Mouse (Mus musculus) heart, adult 8-10 months (tissue): ENCODE measurements around the gene Cdca7l. TPM values are rescaled to one million over a fixed set of nuclear protein-coding genes. Genes with fewer than 3 reads are reported as not detected.
A peak's percentile ranks its signal among the peaks of the same experiment; 100 is the strongest.
"Not testable (repeated sequence)": the region's sequence is repeated elsewhere in the genome, so short reads cannot be mapped to it uniquely, and the experiment has no call there.

Experiments
- DNase-seq: peaks from one replicate; pipeline ENCODE4 v3.0.0; 2022; ENCODE audit warnings: low spot score
- total RNA-seq, 4 experiments: library from RNA; stranded (reverse); gene quantifications; 2 replicates each; pipeline ENCODE4 v1.2.4; 2022

Gene Cdca7l
- under 1 TPM in 3 of 4 experiments, not detected in 1; 0.25 to 0.43 (median 0.35) TPM for total RNA-seq

DNA sequence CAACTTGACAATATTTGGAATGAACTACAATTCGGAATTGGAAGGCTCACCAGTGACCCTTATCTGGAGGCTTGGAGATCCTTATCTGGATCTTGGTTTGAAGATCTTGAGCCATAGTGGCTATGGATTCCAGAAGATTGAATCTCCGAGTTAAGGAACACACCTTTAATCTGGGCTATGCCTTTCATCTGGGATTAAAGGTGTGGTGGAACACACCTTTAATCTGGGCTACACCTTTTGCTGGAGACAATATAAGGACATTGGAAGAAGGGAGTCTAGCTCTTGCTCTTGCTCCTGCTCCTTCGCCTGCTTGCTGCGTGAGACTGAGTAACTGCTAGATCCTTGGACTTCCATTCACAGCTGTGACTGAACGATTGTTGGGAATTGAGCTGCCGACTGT is at the start of gene Cdca7l:
TSS of gene Cdca7l (plus strand) at position 301 of the 400 bp plus-strand sequence.
- DNase-seq = not testable (repeated sequence)

DNA sequence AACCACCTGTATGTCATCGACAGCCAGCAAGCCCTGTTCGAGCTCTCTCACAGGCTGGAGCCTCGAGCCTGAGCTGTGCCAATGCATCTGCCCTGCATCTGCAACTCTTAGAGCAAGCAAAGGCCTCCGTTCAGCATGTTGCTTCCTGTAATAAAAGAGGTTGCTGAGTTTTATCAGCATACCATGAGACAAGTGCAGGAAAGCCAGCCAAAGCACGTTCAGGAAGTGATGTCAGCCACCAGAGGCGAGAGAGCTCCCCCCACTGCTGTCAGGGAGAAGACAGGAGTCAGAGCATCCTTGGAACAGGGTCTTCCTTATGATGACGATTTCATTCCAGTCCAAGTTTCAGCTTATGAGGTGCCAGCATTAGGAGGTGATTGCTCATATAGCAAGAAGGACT is 48.1 kb upstream of the Cdca7l start:
- peak; percentile 44 for DNase-seq

DNA sequence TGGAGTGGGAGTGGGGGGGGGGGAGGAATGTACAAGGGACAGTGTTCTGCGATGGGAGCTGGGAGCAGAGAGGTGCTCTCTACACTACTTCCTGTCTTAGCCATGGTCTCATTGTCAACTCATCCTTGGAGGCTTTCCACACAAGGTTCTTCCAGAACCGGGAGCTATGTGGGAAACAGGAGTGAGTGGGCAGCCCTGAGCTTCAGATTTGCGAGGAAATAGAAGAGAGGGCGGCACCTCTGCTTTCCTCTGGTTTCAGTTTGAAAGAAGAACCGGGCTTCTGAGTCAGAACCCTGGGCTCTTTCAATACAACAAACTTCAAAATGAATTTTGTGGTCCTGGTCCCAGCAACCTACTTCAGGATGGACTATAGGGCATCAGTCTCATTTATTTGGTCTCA is 43.7 kb upstream of the Cdca7l start:
- DNase-seq = no peak

GRCm38 (mm10) chr12:117760846-117761245 is 43.2 kb upstream of the Cdca7l start:
- no peak for DNase-seq

DNA sequence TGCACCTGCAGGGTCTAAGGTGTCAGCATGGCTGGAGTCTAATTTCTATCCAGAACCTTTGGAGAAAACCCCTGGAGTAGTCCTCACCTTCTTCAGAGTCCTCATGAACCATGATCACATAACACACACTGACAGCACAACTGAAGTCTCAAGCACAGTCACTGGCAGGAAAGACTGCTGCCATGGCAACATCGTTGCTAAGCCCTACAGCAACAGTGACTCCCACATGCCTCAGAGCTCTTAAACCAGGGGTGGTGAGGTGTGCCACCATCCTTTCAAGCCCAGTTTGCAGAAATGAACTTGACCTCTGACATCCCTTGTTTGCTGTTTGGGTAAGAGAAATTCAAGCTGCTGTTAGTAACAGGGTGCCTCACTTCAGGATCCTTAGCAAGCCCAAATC is 42.4 kb upstream of the Cdca7l start:
- DNase-seq = no peak

DNA sequence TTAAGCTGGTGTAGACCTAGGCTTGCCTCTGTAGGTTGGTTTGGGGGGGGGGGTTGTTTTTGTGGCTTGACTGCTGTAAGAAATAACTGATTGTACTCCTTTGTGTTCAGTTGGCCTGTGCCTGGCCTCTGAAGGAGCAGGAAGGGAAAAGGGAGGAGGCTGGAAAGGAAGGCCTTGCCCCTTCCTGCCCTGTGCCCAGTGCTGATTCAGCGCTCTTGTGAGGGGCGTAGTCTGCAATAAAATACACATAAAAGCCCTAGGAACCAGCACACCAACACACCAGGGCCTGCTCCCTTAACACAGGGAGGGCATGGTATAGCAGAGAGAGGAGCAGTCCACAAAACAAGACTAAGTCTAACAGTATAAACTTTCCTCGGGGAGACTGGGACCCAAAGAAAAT is 40.8 kb upstream of the Cdca7l start:
- peak; percentile 58 for DNase-seq

GRCm38 (mm10) chr12:117764839-117765238 is 39.2 kb upstream of the Cdca7l start:
- DNase-seq = peak; percentile 90

- DNase-seq = peak; percentile 62
Observed at GRCm38 (mm10) chr12:117769113-117769512, 35.0 kb upstream of the Cdca7l start.

- DNase-seq = no peak
Observed at GRCm38 (mm10) chr12:117770211-117770610, 33.9 kb upstream of the Cdca7l start.

GRCm38 (mm10) chr12:117771156-117771555 is 32.9 kb upstream of the Cdca7l start:
- DNase-seq = no peak

DNA sequence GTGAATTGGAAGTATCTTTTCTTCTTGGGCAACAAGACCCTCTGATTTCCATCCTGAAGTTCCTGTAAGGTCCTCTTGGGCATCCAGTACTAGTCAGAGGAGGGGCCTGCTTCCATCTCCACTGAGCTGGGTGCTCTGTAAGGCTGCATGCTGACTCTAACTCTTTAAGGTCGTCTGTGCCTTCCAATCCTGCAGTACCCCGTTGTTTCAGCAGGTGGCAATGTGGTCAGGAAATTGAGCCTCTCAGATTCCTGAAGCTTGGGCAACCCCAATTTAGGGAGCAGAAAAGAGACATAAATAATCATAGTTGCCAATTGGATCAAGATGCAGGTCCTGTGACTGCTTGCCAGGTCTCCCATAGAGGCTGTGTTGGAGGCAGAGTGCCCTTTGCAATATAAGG is 31.5 kb upstream of the Cdca7l start:
- DNase-seq = no peak

DNA sequence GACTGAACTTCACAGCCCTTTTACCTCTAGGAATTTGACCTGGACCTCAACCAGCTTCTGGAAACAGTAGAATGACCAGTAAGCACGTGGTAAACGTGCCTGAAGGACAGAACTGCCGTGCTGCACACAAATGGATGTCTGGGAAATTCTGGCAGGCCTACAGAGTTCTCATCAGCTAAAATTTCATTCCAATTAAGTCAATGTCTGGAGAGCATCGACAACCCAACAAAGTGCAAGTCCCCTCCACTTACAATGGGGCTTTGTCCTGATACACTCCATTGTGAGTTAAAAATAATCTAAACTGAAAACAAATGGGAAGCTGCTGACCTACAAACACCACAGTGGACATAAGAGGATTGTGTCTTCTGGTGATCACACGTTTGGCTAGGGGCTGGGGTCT is 27.2 kb upstream of the Cdca7l start:
- no peak for DNase-seq

DNA sequence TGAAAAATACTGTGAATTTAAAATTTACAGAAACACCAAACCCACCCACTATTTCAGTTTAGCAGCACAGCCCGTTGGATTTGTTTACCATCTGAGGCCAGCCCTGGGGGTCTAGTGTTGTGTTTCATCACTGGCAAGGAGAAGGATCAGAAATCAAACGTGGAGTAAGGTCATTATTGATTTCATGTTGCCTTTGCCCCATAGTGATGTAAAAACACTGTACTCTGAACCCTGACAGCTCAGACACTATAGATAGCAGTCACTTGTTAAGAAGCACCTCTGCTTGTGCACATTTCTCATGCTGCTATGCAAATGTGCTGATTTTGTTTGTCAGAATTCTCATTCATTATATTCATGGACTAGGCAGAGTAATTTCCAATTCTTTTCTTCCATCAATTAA is 22.7 kb upstream of the Cdca7l start:
- DNase-seq = no peak

GRCm38 (mm10) chr12:117783426-117783825 is 20.7 kb upstream of the Cdca7l start:
- DNase-seq = no peak

DNA sequence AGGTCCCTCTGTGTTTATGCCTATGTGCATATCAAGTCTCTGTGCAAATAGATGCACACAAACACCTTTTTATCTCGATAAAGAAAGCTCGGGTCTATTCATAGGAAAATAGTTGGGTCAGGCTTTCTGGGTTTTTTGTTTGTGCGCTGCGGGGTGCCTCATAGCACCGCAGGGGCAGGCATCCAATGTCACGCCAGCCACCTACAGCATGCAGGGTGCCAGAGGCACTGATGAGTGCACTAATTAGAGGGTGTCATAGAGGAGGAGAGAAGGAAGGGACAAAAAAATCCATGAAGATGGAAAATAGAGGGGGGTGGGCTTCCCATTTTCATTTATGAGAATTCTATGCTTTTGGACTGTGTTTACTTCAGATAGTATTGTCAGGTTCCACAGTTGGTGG is 17.5 kb upstream of the Cdca7l start:
- no peak for DNase-seq

DNA sequence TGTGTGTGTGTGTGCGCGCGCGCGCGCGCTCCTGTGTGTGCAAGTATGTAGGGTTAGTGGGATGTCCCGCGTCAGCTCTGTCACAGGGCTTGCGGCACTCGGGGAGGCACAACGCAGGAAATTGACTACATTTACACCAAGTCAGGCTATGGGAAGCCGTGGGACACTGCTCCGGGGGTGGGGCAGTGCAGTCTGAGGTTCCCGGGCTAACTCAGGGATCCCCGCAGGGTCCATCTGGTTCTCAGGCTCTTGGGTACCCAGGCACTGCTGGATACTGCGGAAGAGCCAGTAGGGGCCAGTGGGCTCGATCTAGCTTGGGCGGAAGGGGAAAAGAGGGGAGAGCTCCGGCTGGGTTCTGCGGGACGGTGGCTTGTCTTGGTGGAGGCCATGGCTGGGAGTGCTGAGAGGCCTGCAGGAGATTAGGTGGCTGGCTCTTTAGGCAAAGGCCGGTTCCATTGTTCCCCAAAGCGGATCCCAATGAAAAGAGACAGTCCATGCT is 15.5 kb upstream of the Cdca7l start:
- DNase-seq = no peak

DNA sequence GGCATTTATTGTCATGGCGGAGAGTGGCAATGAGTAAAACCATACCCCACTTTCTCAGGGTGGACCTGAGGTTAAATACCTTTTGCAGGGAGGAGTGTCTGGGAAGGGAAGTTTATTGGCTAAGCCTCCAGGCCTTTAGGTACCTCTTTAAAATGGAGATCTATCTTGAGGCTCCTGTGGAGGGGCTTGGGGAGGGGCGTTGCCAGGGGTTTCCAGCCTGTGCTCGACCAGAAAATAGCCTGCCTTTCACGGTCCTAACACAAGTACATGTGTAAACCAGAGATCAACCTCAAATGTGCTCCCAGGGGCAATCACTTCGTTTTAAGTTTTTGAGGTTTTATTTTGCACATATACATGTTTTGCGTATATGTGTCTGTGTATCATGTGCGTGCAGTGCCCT is 15.1 kb upstream of the Cdca7l start:
- DNase-seq = no peak

- DNase-seq = no peak
Observed at GRCm38 (mm10) chr12:117795303-117795702, 8.8 kb upstream of the Cdca7l start.

GRCm38 (mm10) chr12:117805576-117805975 is 1.5 kb downstream of the Cdca7l start:
- DNase-seq = no peak

DNA sequence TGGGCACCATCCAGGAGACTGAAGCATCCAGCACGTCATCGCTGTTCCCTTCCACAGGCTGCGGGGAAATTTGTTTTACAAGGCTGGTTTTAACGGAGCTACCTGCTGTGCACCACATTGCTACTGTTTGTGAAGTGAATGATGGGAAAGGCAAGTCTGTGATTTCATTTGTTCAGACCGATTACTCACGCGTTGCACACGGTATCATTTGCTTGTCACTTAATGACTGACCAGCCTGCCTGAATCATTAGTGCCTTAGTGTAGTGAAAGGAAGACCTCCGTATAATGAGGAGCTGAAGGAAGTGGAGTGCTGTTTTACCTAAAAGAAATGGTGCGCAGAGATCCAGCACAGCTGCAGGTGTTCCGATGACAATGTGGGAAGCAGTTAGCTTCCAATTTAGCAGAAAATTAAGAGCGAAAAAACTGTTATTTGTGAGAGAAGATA is 1.9 kb downstream of the Cdca7l start:
- no peak for DNase-seq

GRCm38 (mm10) chr12:117806470-117806869 is 2.4 kb downstream of the Cdca7l start:
- DNase-seq = no peak

- DNase-seq = no peak
Observed at GRCm38 (mm10) chr12:117807637-117808036, 3.5 kb downstream of the Cdca7l start.

- DNase-seq = no peak
Observed at GRCm38 (mm10) chr12:117808355-117809326, 4.6 kb downstream of the Cdca7l start.
